Mouse (Mus musculus): ENCODE measurements around the gene Cdc25a.

The Cdc25a gene

DNA sequence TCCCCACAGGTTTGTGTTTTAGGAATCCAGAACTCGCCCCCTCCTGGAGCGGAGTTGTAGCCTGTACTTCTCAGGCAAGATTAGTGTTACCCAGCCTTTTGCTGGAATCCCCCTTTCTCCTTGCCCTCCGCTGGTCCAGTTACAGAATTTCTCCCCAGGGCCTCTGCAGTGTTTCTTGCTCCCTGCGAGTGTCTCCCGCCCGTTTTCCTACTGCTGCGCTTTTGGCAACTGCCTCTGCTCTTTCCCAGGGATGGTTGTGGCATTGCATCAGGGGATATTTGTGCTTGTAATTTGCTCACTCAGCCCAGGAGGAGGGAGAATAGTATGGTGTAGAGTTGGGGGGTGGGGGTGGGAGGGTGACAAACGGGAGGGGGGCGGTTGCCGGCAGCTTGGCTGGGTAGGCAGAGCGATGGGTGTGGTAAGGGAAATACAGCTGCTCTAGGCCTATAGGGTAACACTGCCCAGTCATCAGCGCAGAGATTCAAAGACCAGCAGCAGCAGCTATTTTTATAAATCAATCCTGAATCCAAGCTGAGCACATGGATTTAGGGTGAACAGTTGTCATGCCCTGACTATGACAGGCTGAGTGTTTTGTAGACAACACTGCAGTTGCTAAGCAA, 57.5 kb downstream of the Cdc25a start:
- DNase-seq, result peak; percentile 39

DNA sequence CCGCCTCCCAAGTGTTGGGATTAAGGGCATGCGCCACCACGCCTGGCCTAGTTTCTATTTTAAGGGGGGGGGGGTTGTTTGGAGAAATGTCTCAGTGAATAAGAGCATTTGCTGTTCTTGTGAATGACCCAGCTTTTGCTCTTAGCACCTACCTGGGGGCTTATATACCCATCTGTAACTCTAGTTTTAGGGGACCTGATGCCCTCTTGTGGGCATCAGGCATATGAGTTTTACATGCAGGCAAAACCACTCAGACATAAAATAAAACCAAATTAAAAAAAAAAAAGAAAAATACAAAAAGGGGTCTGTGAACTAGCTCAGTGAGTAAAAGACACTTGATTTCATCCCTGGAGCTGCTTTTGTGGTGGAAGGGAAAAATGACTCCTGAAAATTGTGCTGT, 64.0 kb downstream of the Cdc25a start:
- no peak for DNase-seq

DNA sequence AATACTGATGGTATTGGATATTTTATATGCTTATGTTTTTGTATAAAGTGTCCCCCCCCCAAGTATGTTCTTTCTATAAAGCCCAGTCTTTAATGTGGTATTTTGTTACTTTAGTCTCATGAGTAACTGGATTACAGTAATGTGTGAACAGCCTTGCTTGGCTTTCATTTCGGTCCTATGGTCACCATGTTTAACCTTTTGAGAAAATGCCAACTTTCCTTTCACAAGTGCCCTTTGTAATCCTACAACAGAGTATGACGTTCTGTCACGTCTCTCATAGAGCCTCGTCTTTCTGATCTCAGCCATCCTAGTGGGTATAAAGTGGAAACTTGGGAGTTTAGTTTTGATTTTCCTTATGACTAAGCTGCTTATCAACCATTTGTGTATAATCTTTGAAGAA, 67.4 kb downstream of the Cdc25a start:
- DNase-seq, result no peak

All from cerebellum, adult 8-10 months (tissue).